Mouse (Mus musculus) heart, embryonic 14.5 days (tissue): Measurements from ENCODE around the gene Rhbdf2. TPM values are rescaled to one million over a fixed set of nuclear protein-coding genes. Genes with fewer than 3 reads are reported as not detected.

Experiments
- ATAC-seq: fragments of 200-750 bp; cut with Nextera tagmentation; 2 replicates; pipeline ENCODE4 v1.8.0; 2017; ENCODE audit warnings: low read depth, moderate TSS enrichment; ENCODE audit not compliant: insufficient number of reproducible peaks, insufficient read depth, low FRiP score
- H3K27ac ChIP-seq, 2 experiments: fragments of 200-500 bp in 1 of 2; fragments of 300-500 bp in 1 of 2; sonication (generic) in 1 of 2; replicated peaks in 1 of 2; 2 replicates each; pipeline ENCODE4 v1.5.1; 2012 to 2014; ENCODE audit warnings: low read depth in 2 of 2, low read length in 2 of 2, control low read depth in 1 of 2, mild to moderate bottlenecking in 1 of 2, mixed read lengths in 1 of 2; ENCODE audit not compliant: control insufficient read depth in 1 of 2, insufficient read depth in 1 of 2
- H3K27me3 ChIP-seq: fragments of 300-500 bp; sonication (generic); 2 replicates; pipeline ENCODE4 v1.6.1; 2014; ENCODE audit warnings: mild to moderate bottlenecking, low read length, control low read depth; ENCODE audit not compliant: control insufficient read depth, insufficient read depth
- H3K36me3 ChIP-seq: fragments of 300-500 bp; sonication (generic); 2 replicates; pipeline ENCODE4 v1.6.1; 2014; ENCODE audit warnings: mild to moderate bottlenecking, control low read depth, low read length, mixed read lengths; ENCODE audit not compliant: control insufficient read depth, insufficient read depth
- H3K4me1 ChIP-seq, 2 experiments: fragments of 200-500 bp in 1 of 2; fragments of 300-500 bp in 1 of 2; sonication (generic) in 1 of 2; 2 replicates each; pipeline ENCODE4 v1.6.1; 2012 to 2014; ENCODE audit warnings: low read length in 2 of 2, control low read depth in 1 of 2, mixed read lengths in 1 of 2; ENCODE audit not compliant: control insufficient read depth in 2 of 2, insufficient read depth in 2 of 2
- H3K4me2 ChIP-seq: fragments of 300-500 bp; sonication (generic); 2 replicates; pipeline ENCODE4 v1.6.1; 2014; ENCODE audit warnings: mild to moderate bottlenecking, low read length
- H3K4me3 ChIP-seq, 2 experiments: fragments of 200-500 bp in 1 of 2; fragments of 300-500 bp in 1 of 2; sonication (generic) in 1 of 2; 2 replicates each; pipeline ENCODE4 v1.5.1; 2012 to 2014; ENCODE audit warnings: low read length in 2 of 2, mild to moderate bottlenecking in 2 of 2, control low read depth in 1 of 2, low read depth in 1 of 2, moderate library complexity in 1 of 2; ENCODE audit not compliant: control insufficient read depth in 1 of 2, insufficient read depth in 1 of 2
- H3K9ac ChIP-seq: fragments of 300-500 bp; sonication (generic); 2 replicates; pipeline ENCODE4 v1.6.1; 2014; ENCODE audit warnings: mild to moderate bottlenecking, low read length
- H3K9me3 ChIP-seq: fragments of 300-500 bp; sonication (generic); 2 replicates; pipeline ENCODE4 v1.6.1; 2016; ENCODE audit warnings: low read length, control low read depth; ENCODE audit not compliant: control insufficient read depth
- WGBS: fragments of 180-500 bp; shearing (Covaris S2); extraction: QIAGEN DNeasy Blood & Tissue Kit; methylation state at CpG from one replicate; pipeline ENCODE4 v1.1.7; 2014; 5-methylcytosine and 5-hydroxymethylcytosine counted together
- polyA plus RNA-seq: library from polyadenylated mRNA; unstranded; fragments of >200 nt; fragmentation: Nextera tagmentation; extraction: Ambion mirVana; gene quantifications from 2 replicates; pipeline ENCODE4 v1.2.1, GENCODE M21; 2014

The Rhbdf2 gene
- polyA plus RNA-seq, 1 experiment from 2014 or later: 6.6 TPM

DNA sequence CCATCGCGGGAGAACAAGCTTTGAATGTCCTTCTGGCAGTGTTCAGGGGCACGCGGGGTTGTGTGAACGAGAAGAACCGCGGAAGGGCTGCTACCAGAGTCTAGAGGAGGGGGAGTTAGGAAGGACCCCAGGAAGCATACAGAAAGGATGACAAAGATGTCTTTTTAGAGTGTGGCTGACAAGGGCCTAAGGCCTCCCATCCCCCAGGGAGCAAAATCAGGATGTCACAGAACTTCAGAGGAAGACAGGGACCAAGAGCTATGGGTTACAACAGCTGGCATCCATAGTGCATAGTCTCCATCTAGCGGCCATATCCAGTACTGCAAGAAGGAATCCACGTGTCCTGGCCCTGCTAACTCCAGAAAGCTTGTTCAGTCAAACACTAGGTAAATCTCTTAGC lies 1.9 kb upstream of the Rhbdf2 start:
- no peak overlapping the region for H3K4me2 ChIP-seq
- no peak overlapping the region for H3K9ac ChIP-seq
- no peaks in the 10 kb centered on the region for H3K36me3 ChIP-seq
- H3K4me3 ChIP-seq: no peak overlapping the region
- WGBS: 56% methylated on average over 9 of the region's 9 CpGs
- no peaks in the 10 kb centered on the region for H3K27me3 ChIP-seq
- no peaks in the 10 kb centered on the region for H3K9me3 ChIP-seq
- peaks cover 31 to 40% of the 10 kb centered on the region in 2 experiments for H3K4me1 ChIP-seq
- H3K27ac ChIP-seq: no peak overlapping the region
- no peak for ATAC-seq

- Histone ChIP-seq H3K9me3 (no peaks in the 10 kb centered on the region), H3K27ac (peak overlapping the region in 1 of 2 experiments; percentile 38; a peak in 1 of 4 replicates), H3K4me1 (peaks cover 42 to 51% of the 10 kb centered on the region in 2 experiments), H3K9ac (no peak overlapping the region), H3K4me3 (no peak overlapping the region), H3K27me3 (no peaks in the 10 kb centered on the region), H3K4me2 (no peak overlapping the region), H3K36me3 (no peaks in the 10 kb centered on the region)
- 38% methylated on average over 10 of the region's 10 CpGs for WGBS
- ATAC-seq: no peak
Measured at GRCm38 (mm10) chr11:116627072-116628020, 527 bp upstream of the Rhbdf2 start.

GRCm38 (mm10) chr11:116625081-116626000 lies 1.5 kb downstream of the Rhbdf2 start:
- H3K9ac ChIP-seq: no peak overlapping the region
- WGBS: 54% methylated on average over 17 of the region's 17 CpGs
- no peak for ATAC-seq
- H3K27me3 ChIP-seq: no peaks in the 10 kb centered on the region
- H3K36me3 ChIP-seq: no peaks in the 10 kb centered on the region
- peak overlapping the region; percentile 24 to 70; a peak in 3 of 4 replicates for H3K27ac ChIP-seq
- no peak overlapping the region for H3K4me3 ChIP-seq
- peak overlapping the region; percentile 89 for H3K4me2 ChIP-seq
- peaks cover 58 to 67% of the 10 kb centered on the region in 2 experiments for H3K4me1 ChIP-seq
- H3K9me3 ChIP-seq: no peaks in the 10 kb centered on the region

DNA sequence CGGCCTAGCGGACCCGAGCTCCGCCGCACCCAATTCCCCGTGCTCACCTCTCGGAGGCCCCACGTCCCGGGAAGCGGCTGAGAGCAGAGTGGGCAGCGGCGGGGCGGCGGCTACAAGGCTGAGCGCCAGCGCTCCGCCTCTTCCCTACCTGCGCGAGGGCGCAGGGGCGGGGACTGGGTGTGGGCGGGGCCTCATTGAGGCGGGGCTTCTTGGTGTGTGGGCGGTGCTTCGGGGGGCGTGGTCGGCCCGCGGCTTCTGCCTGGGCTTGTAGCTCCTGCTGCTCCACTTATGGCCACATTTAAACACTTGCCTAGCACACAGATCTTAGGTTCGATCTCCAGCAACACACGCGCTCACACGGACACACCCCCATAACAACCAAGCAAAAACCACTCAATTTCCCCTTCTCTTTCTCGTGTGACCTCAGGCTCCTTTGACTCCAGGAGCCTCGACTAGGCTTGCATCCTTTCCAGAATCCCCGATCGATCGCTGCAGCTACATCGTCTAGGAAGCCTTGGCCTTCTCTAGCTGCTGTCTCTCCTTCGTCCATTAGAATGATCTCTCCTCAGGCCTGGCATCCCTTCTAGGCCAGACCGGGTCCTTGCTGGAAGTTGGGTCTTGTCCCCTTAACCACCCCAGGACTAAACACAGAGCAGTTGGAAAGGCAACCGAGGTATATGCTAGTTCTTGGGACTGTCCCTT lies 2.5 kb downstream of the Rhbdf2 start:
- peaks cover 61 to 67% of the 10 kb centered on the region in 2 experiments for H3K4me1 ChIP-seq
- no peaks in the 10 kb centered on the region for H3K9me3 ChIP-seq
- peak overlapping the region; percentile 18 to 70 for H3K27ac ChIP-seq
- ATAC-seq: peak; percentile 60; the same call in 1 of the 2 replicates
- H3K4me3 ChIP-seq: peak overlapping the region; percentile 65 to 79
- H3K36me3 ChIP-seq: no peaks in the 10 kb centered on the region
- WGBS: 13% methylated on average over 41 of the region's 42 CpGs
- no peaks in the 10 kb centered on the region for H3K27me3 ChIP-seq
- peak overlapping the region; percentile 90 for H3K9ac ChIP-seq
- H3K4me2 ChIP-seq: peak overlapping the region; percentile 89

DNA sequence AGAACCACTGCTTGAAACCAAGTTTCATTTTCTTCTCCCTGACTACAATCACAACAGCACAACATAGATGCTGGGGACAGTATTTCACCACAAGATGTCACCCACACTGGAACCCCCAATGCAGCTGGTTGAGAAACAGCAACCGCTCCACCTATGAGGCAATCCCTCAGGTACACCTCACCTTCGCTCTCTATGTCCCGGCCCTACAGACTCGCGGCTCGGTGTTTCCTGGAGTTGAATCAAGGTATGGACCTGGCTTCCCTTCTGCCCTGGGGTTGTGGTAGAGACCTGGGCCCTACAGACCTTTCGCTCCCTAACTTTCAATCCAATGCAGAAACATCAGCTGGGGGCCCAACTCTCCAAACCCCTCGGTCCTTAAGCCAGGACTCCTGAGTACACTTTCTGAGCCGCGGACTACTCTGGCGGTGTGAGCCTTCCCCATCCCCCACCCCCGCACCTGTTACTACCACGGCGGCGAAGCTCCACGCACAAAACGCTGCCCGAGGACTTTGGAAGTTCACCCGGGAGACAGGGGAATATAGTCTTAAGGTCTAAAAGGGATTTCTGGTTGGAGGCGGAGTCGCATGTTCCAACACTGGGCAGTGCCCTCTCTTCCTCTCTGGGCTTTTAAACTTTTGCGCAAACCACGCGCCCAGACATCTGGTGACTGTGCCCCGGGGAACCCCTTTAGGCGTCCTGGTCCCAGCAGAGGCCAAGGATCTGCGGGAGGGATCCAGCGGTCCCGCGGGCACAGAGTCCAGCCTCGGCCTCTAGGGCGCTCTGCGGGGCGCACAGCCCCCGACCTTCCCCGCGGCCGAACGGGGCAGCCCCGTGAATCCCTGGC lies 3.3 kb downstream of the Rhbdf2 start:
- Histone ChIP-seq H3K4me2 (peak overlapping the region; percentile 89), H3K4me3 (peak overlapping the region; percentile 65 to 79), H3K27ac (peak overlapping the region in 1 of 2 experiments; percentile 61; a peak in 2 of 4 replicates), H3K4me1 (peaks cover 59 to 68% of the 10 kb centered on the region in 2 experiments), H3K27me3 (no peaks in the 10 kb centered on the region), H3K36me3 (no peaks in the 10 kb centered on the region), H3K9me3 (no peaks in the 10 kb centered on the region), H3K9ac (peak overlapping the region; percentile 90)
- no peak for ATAC-seq
- 8% methylated on average over 40 of the region's 40 CpGs for WGBS

GRCm38 (mm10) chr11:116621258-116621704 lies 5.5 kb downstream of the Rhbdf2 start:
- Histone ChIP-seq H3K27ac (peak overlapping the region; percentile 40 to 43), H3K9me3 (no peaks in the 10 kb centered on the region), H3K27me3 (no peaks in the 10 kb centered on the region), H3K9ac (no peak overlapping the region), H3K4me3 (no peak overlapping the region), H3K36me3 (no peaks in the 10 kb centered on the region), H3K4me2 (peak overlapping the region; percentile 89), H3K4me1 (peaks cover 58 to 72% of the 10 kb centered on the region in 2 experiments)
- 8% methylated on average over 6 of the region's 6 CpGs for WGBS
- 0 out of 2 replicates have a peak, but pooled peaks have one; percentile 27 for ATAC-seq
